Mouse (Mus musculus) spleen, adult 2 months (tissue): Measurements from ENCODE around the gene Bmx.

ENCODE experiments used
- CTCF ChIP-seq: fragments of 200-500 bp; IDR thresholded peaks from 2 replicates; pipeline ENCODE4 v1.5.1; 2011; ENCODE audit warnings: mild to moderate bottlenecking, inconsistent platforms; ENCODE audit not compliant: insufficient read depth, insufficient read length, insufficient replicate concordance; ENCODE audit errors: extremely low read depth
- POLR2A ChIP-seq: fragments of 200-500 bp; IDR thresholded peaks from 2 replicates; pipeline ENCODE4 v1.6.1; 2011; ENCODE audit warnings: low read depth, low read length, inconsistent platforms

- no peak for TF ChIP-seq CTCF
- no peak for TF ChIP-seq POLR2A
Observed at GRCm38 (mm10) chrX:164152703-164153102, 105.3 kb downstream of the Bmx start.
